Mouse (Mus musculus) thymus, postnatal 0 days (tissue): ENCODE measurements around the gene Dtx4. TPM values are rescaled to one million over a fixed set of nuclear protein-coding genes. Genes with fewer than 3 reads are reported as not detected.
"Not testable (repeated sequence)": the region's sequence is repeated elsewhere in the genome, so short reads cannot be mapped to it uniquely, and the experiment has no call there.

Source experiments
- DNase-seq: peaks from one replicate; pipeline ENCODE4 v3.0.0-alpha.2; 2015; ENCODE audit warnings: low spot score
- polyA plus RNA-seq: library from polyadenylated mRNA; unstranded; fragments of >200 nt; fragmentation: Nextera tagmentation; extraction: Ambion mirVana; gene quantifications from 2 replicates; pipeline ENCODE4 v1.2.1, GENCODE M21; 2015

Gene Dtx4
- polyA plus RNA-seq: 3.4 and 4.3 TPM in 2 replicates

DNA sequence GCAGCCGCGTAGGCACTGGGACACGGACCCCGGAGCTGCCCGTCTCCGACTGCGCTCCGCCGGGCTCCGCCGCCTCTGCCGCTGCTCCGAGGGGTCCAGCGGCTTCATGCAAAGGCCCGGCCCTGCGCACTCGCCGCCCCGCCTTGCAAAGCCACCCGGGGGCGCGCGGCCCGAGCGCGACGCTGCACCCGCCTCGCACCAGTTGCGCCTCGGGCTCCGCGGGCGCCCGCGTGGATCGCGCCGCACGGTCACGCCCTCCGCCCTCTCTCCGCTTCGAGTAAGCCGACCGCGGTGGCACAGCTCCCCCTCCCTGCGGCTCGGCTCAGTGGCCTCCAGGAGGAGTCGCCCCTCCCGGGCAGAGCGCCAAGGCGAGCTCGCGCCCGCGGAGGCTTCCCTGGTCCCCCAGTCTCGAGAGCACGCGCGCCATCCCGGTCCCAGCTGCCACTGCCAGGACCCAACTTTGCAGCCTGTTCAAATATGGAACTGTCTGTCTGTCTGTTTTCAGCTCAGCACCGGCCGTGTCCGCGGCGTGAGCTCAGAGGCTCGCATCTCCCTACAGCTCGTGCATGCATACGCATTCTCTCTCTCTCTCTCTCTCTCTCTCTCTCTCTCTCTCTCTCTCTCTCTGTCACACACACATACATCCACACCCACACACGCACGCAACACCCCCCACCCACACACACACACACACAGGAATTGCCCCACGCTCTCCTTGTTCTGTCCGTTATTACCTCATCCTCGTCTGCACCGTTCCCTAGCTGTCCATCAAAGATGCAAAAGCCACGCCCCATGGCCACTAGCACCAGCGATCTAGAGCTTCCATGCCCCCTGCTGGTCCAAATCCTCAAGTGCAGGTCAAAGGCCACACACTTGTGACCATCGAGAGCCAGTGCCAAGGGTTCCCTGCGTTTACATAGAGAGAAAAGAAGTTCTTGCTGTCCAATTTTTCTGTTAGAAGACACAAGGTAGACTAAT lies at the start of gene Dtx4:
TSS of gene Dtx4 (minus strand) at position 85 of the 978 bp plus-strand sequence.
- peak; percentile 90 for DNase-seq

- DNase-seq: no peak
These were observed 49.0 kb upstream of the Dtx4 start for GRCm38 (mm10) chr19:12550005-12550942.

DNA sequence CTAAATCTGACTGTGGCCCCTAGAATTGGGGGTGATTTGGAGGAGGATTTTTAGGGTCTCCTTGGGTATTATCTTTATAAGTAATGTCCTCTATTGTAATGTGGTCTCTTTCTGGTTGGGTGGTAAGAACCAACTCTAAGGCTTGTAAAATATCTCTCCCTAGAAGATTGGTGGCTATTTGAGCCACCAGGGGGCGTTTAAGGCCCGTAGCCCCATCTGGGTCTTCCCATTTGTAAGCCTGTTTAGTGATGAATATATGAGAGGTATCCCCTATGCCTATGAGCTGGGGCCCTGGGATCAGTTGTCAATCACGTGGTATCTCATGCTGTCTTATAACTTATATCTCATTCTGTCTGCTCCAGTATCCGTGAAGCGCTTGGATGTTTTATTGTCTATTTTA lies 47.9 kb upstream of the Dtx4 start:
- DNase-seq: peak; percentile 31

- not testable (repeated sequence) for DNase-seq
These were observed 44.2 kb upstream of the Dtx4 start, which contains the start of gene Fam111a for GRCm38 (mm10) chr19:12545440-12545839. Gene Fam111a (plus strand): TSS chr19:12545740.

DNA sequence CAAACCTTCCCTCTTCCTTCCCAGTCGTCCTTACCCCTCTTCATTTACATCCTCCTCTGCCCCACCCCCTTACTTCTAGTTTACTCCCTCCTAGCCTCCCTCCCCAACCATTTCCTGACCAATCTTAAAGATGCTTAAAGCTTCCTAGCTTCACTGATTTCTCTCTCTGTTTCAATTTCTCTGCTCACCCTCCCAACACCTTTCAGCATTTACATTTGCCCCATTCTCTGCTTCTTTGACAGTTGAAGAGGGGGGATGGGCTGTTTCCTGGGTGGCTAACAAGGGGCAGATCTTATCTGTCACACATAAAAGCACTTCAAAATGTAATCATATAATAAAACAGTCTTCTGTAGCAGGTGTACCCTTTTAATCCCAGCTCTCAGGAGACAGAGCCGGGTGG lies 40.4 kb upstream of the Dtx4 start:
- DNase-seq: peak; percentile 88

- DNase-seq: no peak
These were observed 39.5 kb upstream of the Dtx4 start for GRCm38 (mm10) chr19:12540727-12541126.

DNA sequence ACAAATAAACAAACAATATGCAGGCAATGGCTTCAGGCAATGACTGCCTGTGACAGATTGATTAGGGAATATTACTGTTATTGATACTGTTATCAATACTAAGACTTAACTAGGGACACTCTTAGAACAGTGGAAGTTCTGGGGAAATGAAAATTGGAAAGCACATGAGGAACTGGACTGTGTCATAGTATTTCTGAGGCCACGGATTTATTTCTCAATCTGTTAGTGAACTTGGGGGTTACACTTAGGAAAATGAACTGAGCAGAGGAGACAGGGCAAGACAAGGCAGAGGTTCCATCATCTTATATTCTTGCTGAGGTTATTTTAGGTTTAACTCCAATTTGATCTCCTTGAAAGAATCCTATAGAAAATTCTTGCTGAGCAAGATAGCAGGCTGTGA lies 38.7 kb upstream of the Dtx4 start:
- DNase-seq: no peak

DNA sequence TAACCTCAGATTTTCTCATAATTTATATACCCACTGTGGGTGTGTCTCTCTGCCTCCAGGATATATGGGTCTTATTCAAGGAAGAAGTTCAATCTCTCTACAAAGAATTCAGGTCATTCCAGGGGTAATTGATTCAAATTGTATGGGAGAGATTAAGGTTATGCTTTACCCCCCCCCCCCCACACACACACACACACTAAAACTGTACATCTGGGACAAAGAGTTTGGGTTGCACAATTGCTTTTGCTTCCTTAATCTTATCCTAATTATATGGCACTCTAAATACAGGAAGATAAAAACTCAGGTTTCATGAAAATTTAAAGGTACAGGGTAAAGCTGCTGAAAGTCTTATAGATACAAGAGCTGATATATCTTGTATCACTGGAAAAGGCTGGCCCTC lies 35.9 kb upstream of the Dtx4 start:
- no peak for DNase-seq

DNA sequence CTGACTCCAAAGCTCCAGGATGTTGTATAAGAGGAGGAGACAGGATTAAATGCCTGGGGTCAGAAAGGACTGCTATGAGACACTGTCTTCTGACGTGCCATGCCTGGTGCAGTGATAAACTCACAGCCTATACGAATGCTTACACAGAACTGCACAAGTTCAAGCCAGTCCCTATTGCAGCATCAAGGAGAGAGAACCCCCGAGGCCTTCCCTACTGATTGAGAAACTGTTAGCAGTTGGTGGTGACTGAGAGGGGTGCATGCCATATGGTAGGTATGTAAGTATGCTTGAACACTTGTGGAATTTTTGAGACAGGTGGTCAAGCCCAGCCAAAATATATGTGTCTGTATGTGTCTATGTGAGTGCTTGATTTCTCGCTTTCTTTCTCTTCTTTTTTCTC lies 22.1 kb upstream of the Dtx4 start:
- DNase-seq: no peak

DNA sequence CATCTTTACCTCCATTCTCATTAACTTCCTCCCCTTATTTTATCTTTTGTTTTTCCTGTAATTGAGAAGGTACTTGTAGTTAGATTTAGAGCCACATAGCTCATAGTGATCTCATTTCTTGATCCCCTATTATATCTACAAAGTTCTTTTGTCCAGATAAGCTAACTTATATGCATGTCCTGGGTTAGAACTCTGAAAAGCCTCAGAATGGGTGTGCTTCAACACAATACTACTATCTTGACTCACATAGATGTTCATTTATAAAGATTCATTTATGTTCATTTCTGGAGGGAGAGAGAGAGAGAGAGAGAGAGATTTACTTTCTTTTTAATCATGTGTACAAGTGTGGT lies 17.3 kb upstream of the Dtx4 start:
- no peak for DNase-seq

DNA sequence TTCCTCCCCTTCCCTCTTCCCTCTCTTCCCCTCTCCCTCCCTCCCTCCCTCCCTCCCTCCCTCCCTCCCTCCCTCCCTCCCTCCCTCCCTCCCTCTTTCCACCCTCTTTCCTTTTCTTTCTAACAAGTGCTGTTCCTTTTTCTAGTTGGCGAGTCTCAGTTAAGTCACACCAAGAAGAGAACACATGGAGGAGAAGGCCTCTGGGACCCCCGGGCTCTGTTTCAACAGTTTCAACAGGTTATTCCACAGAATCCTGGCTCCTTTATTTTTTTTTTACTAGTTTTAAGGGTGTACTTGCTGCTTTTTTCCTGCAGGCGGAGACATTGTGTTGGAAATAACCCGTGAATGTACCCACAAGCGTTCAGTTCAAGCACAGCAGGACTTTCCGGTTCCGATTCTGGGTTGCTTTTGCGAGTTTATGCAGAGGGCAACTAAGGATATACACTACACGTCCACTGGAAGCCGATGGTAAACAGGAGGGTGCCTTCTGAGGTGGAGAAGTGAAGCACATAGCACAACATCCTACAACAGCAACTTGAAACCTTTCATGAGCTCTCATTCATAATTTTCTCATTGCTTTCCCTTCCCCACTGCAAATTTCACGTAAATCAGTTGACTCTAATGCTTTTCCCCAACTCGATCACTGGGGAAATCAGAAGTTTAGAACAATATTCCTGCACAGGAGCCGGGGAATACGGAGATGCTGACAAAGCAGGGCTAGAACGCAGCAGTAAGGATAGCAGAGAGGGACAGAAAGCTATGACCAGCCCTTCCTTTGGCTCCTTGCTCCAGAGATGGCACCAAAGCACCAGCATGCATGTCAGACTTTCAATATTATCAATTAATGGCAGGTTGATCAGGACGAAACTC lies 16.7 kb upstream of the Dtx4 start:
- peak; percentile 74 for DNase-seq

DNA sequence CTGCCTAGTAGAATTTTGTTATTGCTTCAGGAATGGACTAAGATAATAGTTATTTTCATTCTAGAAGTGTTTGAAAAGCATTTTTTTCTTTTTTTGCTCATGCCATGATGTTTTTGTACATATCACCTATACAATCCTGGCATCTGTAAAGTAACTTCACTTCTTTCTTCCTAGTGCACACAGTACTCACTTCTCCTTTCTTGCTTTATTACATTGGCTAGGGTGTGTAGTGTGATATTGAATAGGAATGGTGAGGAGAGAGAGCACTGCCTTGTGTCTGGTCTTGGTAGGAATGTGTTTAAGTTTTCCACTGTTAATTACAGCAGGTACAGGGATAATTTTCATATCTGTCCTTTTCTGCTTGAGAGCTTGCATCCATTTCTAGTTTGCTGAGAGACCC lies 13.4 kb upstream of the Dtx4 start:
- no peak for DNase-seq

GRCm38 (mm10) chr19:12502756-12503155 lies 1.5 kb upstream of the Dtx4 start:
- DNase-seq: no peak

- DNase-seq: no peak
These were observed 358 bp downstream of the Dtx4 start for GRCm38 (mm10) chr19:12500881-12501311.

DNA sequence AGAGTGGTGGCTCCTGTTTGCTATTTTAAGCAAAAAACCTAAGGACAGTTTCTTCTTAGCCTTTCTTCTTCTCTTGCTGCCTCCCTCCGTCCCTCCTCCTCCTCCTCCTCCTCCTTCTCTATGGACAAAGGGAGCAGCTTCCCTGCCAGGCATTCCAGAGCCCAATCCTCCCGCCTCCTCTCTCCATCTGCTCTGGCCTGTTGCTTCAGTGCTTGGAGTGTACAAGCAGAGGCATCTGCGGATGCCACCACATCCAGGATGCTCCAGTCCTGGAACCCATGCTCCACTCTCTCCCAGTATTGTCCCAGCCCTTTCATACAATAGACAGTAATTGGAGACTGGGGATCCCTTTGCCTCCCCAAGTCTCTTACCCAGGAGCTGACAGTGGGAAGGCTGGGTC lies 1.1 kb downstream of the Dtx4 start:
- no peak for DNase-seq

- DNase-seq: no peak
These were observed 1.8 kb downstream of the Dtx4 start for GRCm38 (mm10) chr19:12499485-12499884.

DNA sequence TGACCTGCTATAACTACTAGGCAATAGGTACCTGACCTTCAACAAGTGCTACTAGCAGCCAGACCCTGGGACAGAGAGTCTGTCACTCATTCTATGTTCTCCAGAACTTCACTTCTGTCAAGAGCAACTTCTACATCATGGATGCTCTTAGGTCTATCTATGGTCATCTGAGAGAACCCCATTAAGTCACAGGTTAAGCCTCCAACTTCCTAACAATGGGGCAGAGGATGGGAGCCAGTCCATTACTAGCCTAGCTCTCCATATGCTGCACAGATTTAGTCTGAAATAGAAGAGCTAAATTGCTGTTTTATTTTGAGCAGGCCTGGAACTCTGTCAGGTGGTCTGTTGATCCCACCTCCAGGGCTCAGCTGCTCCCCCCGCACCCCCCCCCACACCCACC lies 2.3 kb downstream of the Dtx4 start:
- DNase-seq: no peak

- DNase-seq: no peak
These were observed 2.9 kb downstream of the Dtx4 start for GRCm38 (mm10) chr19:12498321-12498720.

GRCm38 (mm10) chr19:12497909-12498308 lies 3.3 kb downstream of the Dtx4 start:
- no peak for DNase-seq

- DNase-seq: no peak
These were observed 5.0 kb downstream of the Dtx4 start for GRCm38 (mm10) chr19:12496241-12496640.

GRCm38 (mm10) chr19:12494972-12495535 lies 6.2 kb downstream of the Dtx4 start:
- DNase-seq: no peak
